Mouse (Mus musculus) hindbrain, embryonic 12.5 days (tissue): Measurements from ENCODE around the gene Ccdc186. TPM values are rescaled to one million over a fixed set of nuclear protein-coding genes. Genes with fewer than 3 reads are reported as not detected.

ENCODE experiments used
- ATAC-seq: fragments of 200-750 bp; cut with Nextera tagmentation; 2 replicates; pipeline ENCODE4 v1.8.0; 2017; ENCODE audit warnings: moderate TSS enrichment; ENCODE audit not compliant: low FRiP score
- H3K27ac ChIP-seq: fragments of 300-500 bp; sonication (generic); 2 replicates; pipeline ENCODE4 v1.5.1; 2016; ENCODE audit warnings: mild to moderate bottlenecking
- H3K27me3 ChIP-seq: fragments of 300-500 bp; sonication (generic); 2 replicates; pipeline ENCODE4 v1.6.1; 2016; ENCODE audit warnings: mild to moderate bottlenecking
- H3K36me3 ChIP-seq: fragments of 300-500 bp; sonication (generic); 2 replicates; pipeline ENCODE4 v1.6.1; 2016; ENCODE audit warnings: mild to moderate bottlenecking
- H3K4me1 ChIP-seq: fragments of 300-500 bp; sonication (generic); 2 replicates; pipeline ENCODE4 v1.6.1; 2016
- H3K4me2 ChIP-seq: fragments of 300-500 bp; sonication (generic); replicated peaks from 2 replicates; pipeline ENCODE4 v1.6.1; 2016; ENCODE audit warnings: mild to moderate bottlenecking
- H3K4me3 ChIP-seq: fragments of 300-500 bp; sonication (generic); 2 replicates; pipeline ENCODE4 v1.5.1; 2016; ENCODE audit warnings: mild to moderate bottlenecking
- H3K9ac ChIP-seq: fragments of 300-500 bp; sonication (generic); 2 replicates; pipeline ENCODE4 v1.6.1; 2016; ENCODE audit warnings: mild to moderate bottlenecking, moderate library complexity
- H3K9me3 ChIP-seq: fragments of 300-500 bp; sonication (generic); replicated peaks from 2 replicates; pipeline ENCODE4 v1.6.1; 2016; ENCODE audit warnings: mild to moderate bottlenecking
- WGBS: fragments of 180-500 bp; shearing (Covaris S2); methylation state at CpG from one replicate; pipeline ENCODE4 v1.1.7; 2016; 5-methylcytosine and 5-hydroxymethylcytosine counted together
- polyA plus RNA-seq: library from polyadenylated mRNA; unstranded; fragments of >200 nt; fragmentation: Nextera tagmentation; extraction: Ambion mirVana; gene quantifications from 2 replicates; pipeline ENCODE4 v1.2.1, GENCODE M21; 2016

Gene Ccdc186
- 30.2 and 34.0 TPM in 2 replicates for polyA plus RNA-seq

DNA sequence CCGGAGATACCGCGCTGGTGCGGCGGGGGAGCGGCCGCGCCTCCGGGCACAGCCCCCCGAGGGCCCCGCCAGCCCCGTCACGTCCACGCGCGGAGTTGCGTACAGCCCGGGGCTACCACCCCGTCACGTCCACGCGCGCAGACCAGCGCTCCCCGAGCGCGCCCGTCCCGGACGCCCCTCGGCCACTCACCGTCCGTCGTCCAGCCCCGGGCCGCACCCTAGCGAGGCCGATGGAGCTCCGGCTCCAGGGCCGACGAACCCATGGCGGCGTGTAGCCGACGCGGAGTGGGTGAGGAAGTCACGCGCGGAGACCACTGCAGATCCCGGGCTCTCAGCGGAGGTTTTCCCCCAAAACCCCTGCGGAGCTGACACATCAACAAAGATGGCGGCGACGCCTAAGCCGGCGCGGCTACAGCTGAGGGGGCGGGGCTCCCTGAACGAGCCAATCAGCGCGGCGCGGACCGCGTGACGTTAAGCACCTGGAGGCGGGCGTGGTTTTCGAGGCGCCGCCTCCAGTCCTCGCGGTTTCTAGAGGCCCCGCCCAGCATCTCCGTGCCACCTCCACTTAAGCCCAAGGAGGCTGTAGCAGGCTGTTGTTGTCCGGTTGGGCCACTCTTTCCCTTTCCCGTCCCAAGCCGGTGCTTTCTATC, at the start of gene Ccdc186:
Ccdc186 (minus strand) TSS at position 393 of the 650 bp plus-strand sequence.
- no peaks in the 10 kb centered on the region; the same call in 1 of the 2 replicates for H3K27me3 ChIP-seq
- H3K27ac ChIP-seq: peak within 1 kb of the TSS; percentile 86
- H3K4me2 ChIP-seq: peak within 1 kb of the TSS; percentile 83
- ATAC-seq: peak; percentile 97
- peak within 1 kb of the TSS; percentile 69 for H3K4me3 ChIP-seq
- no peaks in the 10 kb centered on the region for H3K36me3 ChIP-seq
- no peaks in the 10 kb centered on the region for H3K9me3 ChIP-seq
- peaks cover 32% of the 10 kb centered on the region for H3K4me1 ChIP-seq
- peak within 1 kb of the TSS; percentile 95 for H3K9ac ChIP-seq
- WGBS: under 1% methylated on average over 69 of the region's 79 CpGs

- Histone ChIP-seq H3K27me3 (peaks cover 26% of the 10 kb centered on the region), H3K27ac (no peak overlapping the region), H3K9me3 (no peaks in the 10 kb centered on the region), H3K9ac (no peak overlapping the region), H3K4me2 (no peak overlapping the region), H3K4me1 (peaks cover 4% of the 10 kb centered on the region; the same call in 1 of the 2 replicates), H3K36me3 (no peaks in the 10 kb centered on the region), H3K4me3 (no peak overlapping the region)
- ATAC-seq: no peak
- WGBS: 69% methylated on average over 4 of the region's 4 CpGs
These were observed 45.7 kb upstream of the Ccdc186 start for GRCm38 (mm10) chr19:56867701-56868100.

- H3K27ac ChIP-seq: no peak overlapping the region
- peaks cover 3% of the 10 kb centered on the region; the same call in 1 of the 2 replicates for H3K4me1 ChIP-seq
- 47% methylated on average over 5 of the region's 5 CpGs for WGBS
- no peaks in the 10 kb centered on the region for H3K27me3 ChIP-seq
- ATAC-seq: no peak
- H3K4me3 ChIP-seq: no peak overlapping the region
- no peak overlapping the region for H3K9ac ChIP-seq
- no peaks in the 10 kb centered on the region for H3K36me3 ChIP-seq
- H3K9me3 ChIP-seq: no peaks in the 10 kb centered on the region
- no peak overlapping the region for H3K4me2 ChIP-seq
These were observed 34.5 kb upstream of the Ccdc186 start for GRCm38 (mm10) chr19:56856455-56856854.

DNA sequence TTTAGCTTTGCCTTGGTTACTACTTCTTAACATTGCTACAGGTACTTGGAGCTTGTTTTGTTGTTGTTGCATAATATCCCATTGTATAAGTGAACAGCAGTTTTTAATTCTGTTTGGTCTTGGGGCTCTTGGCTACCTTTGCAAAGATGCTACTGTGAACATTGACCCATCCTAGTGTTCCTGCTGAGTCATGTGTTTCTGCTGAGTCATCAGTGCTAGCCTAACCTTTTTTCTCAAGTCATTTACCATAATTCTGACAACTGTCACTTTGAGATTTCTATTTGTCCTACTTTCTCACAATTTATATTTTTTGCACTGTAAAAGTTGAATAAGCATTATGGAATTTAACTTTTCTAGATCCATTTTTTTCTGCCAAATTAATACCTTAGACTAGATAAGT, 30.6 kb upstream of the Ccdc186 start:
- no peak for ATAC-seq
- Histone ChIP-seq H3K36me3 (no peaks in the 10 kb centered on the region), H3K27me3 (no peaks in the 10 kb centered on the region), H3K4me2 (no peak overlapping the region), H3K4me3 (no peak overlapping the region), H3K4me1 (no peaks in the 10 kb centered on the region), H3K9ac (no peak overlapping the region), H3K27ac (no peak overlapping the region), H3K9me3 (no peaks in the 10 kb centered on the region)

DNA sequence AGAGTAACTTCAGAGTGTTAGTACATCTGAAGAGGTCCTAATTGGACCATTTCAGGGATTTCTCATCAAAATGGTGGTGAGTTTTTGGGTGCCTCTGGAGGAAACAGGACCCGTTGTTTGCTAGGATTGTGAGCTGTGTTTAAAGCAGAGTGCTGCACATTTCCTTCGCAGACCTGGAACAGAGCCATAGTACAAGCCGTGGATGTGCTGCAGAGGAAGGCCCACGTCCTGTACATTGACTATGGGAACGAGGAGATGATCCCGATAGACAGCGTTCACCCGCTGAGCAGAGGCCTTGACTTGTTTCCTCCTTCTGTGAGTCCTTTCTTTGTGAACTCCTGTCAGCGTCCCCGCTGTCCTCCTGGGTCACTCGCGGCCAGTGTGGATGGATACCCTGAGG, 21.0 kb upstream of the Ccdc186 start:
- Histone ChIP-seq H3K4me2 (no peak overlapping the region), H3K36me3 (no peaks in the 10 kb centered on the region), H3K27ac (no peak overlapping the region), H3K4me3 (no peak overlapping the region), H3K27me3 (no peaks in the 10 kb centered on the region), H3K9ac (no peak overlapping the region), H3K9me3 (no peaks in the 10 kb centered on the region; the same call in 1 of the 2 replicates), H3K4me1 (no peaks in the 10 kb centered on the region; the same call in 1 of the 2 replicates)
- WGBS: 84% methylated on average over 12 of the region's 12 CpGs
- no peak for ATAC-seq

DNA sequence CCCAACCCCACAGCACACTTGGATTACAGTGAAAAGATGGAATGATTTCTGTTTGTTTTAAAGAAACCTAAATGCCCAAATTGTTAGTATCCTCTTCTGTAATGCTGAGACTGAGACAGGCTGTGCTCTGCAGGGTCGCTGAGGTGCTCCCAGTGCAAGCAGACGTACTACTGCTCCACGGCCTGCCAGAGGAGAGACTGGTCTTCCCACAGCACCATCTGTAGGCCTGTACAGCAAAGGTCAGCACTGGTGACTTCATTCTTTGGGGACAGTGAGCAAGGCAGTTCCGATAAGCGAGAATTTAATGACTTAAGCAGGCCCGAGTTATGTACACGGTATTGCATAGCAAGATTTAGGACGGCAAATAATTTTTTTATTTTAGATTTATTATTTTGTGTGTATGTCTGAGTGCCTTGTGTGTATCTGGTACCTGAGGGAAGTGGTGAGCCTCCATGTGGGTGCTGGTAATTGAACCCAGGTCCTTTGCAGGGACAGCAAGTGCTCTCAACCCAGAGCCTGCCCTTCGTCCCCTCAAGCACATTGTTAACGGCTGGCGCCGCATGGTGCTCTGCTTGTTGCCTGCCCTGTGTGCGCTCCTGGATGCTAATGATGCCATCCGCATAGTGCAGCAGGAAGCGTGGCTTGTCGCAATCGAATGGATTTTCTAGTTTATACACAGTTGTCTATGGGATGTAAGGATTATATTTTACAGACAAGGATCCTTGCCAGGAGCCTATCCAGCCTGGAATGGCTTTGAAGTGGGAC, 17.1 kb upstream of the Ccdc186 start:
- ATAC-seq: no peak
- no peak overlapping the region for H3K9ac ChIP-seq
- H3K27ac ChIP-seq: no peak overlapping the region
- no peaks in the 10 kb centered on the region for H3K27me3 ChIP-seq
- no peak overlapping the region for H3K4me2 ChIP-seq
- no peaks in the 10 kb centered on the region; the same call in 1 of the 2 replicates for H3K4me1 ChIP-seq
- no peaks in the 10 kb centered on the region for H3K9me3 ChIP-seq
- no peaks in the 10 kb centered on the region for H3K36me3 ChIP-seq
- H3K4me3 ChIP-seq: no peak overlapping the region
- WGBS: 68% methylated on average over 17 of the region's 17 CpGs

- Histone ChIP-seq H3K36me3 (no peaks in the 10 kb centered on the region), H3K4me2 (no peak overlapping the region), H3K9ac (no peak overlapping the region), H3K9me3 (no peaks in the 10 kb centered on the region), H3K27ac (no peak overlapping the region), H3K4me1 (no peaks in the 10 kb centered on the region; the same call in 1 of the 2 replicates), H3K27me3 (no peaks in the 10 kb centered on the region), H3K4me3 (no peak overlapping the region)
- no peak for ATAC-seq
- WGBS: 43% methylated on average over 9 of the region's 9 CpGs
These were observed 13.3 kb upstream of the Ccdc186 start for GRCm38 (mm10) chr19:56835340-56835739.

DNA sequence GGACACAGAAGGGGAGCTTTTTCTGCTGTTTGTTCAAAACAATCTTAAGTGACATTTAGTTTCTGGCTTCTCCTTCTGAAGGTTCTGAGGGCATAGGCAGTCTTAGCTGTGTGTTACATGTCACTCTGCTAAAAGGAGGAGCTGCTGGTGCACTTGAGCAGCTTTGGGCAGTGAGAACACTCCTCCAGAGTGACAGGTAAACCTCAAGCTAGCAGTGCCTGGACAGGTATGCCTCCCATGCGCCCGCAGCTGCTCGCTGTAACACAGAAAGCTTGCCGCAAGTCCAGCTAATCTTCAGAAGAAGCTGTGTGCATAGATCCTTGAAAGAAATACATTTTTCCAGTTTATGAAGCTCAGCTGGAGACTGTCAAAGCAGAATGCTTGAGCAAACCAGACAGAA, 8.2 kb upstream of the Ccdc186 start:
- 89% methylated on average over 4 of the region's 4 CpGs for WGBS
- no peak overlapping the region for H3K9ac ChIP-seq
- ATAC-seq: no peak
- H3K4me1 ChIP-seq: peaks cover 5% of the 10 kb centered on the region; the same call in 1 of the 2 replicates
- H3K4me2 ChIP-seq: no peak overlapping the region
- H3K27ac ChIP-seq: no peak overlapping the region
- no peaks in the 10 kb centered on the region for H3K9me3 ChIP-seq
- no peaks in the 10 kb centered on the region for H3K36me3 ChIP-seq
- no peaks in the 10 kb centered on the region; the same call in 1 of the 2 replicates for H3K27me3 ChIP-seq
- no peak overlapping the region for H3K4me3 ChIP-seq

DNA sequence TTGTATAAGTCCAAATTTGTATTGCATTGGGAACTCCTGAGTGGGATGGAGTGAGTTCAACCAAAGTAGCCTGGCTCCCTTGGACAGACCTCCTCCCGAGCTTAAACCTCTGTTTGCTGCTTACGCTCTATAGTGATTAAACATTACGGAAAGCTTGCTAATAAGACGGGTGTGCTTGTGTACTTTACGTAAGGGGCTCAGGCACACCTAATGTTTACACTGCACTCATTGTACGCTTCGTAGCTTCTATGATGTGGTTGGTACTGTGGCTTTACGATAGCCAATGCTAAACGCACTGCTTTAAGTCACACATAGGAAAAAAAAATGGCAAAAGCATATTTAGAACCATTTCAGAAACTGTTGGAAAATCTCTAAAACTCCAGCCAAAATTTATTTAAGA, 7.3 kb upstream of the Ccdc186 start:
- Histone ChIP-seq H3K9ac (no peak overlapping the region), H3K27ac (no peak overlapping the region), H3K4me3 (no peak overlapping the region), H3K36me3 (no peaks in the 10 kb centered on the region), H3K9me3 (no peaks in the 10 kb centered on the region), H3K4me1 (peaks cover 5% of the 10 kb centered on the region; the same call in 1 of the 2 replicates), H3K27me3 (no peaks in the 10 kb centered on the region; the same call in 1 of the 2 replicates), H3K4me2 (no peak overlapping the region)
- no peak for ATAC-seq
- WGBS: 89% methylated on average over 9 of the region's 9 CpGs

- ATAC-seq: no peak
- WGBS: 86% methylated on average over 11 of the region's 11 CpGs
- peaks cover 5% of the 10 kb centered on the region; the same call in 1 of the 2 replicates for H3K4me1 ChIP-seq
These were observed 6.3 kb upstream of the Ccdc186 start for GRCm38 (mm10) chr19:56828305-56828704.

GRCm38 (mm10) chr19:56826047-56826631, 4.1 kb upstream of the Ccdc186 start, which contains the start of gene Tdrd1:
TSS of gene Tdrd1 (plus strand) at chr19:56826209.
- Histone ChIP-seq H3K4me1 (peaks cover 7% of the 10 kb centered on the region; the same call in 1 of the 2 replicates), H3K9ac (no peak within 1 kb of the TSS), H3K9me3 (no peaks in the 10 kb centered on the region), H3K36me3 (no peaks in the 10 kb centered on the region), H3K4me2 (peak within 1 kb of the TSS; percentile 39), H3K4me3 (peak within 1 kb of the TSS; percentile 14), H3K27ac (no peak within 1 kb of the TSS), H3K27me3 (no peaks in the 10 kb centered on the region; the same call in 1 of the 2 replicates)
- ATAC-seq: no peak
- 63% methylated on average over 44 of the region's 44 CpGs for WGBS

More at GRCm38 (mm10) chr19:56828305-56828704, 6.3 kb upstream of the Ccdc186 start:
- no peak overlapping the region for H3K4me2 ChIP-seq
- H3K9me3 ChIP-seq: no peaks in the 10 kb centered on the region
- H3K27me3 ChIP-seq: no peaks in the 10 kb centered on the region; the same call in 1 of the 2 replicates
- H3K9ac ChIP-seq: no peak overlapping the region
- no peak overlapping the region for H3K27ac ChIP-seq
- H3K36me3 ChIP-seq: no peaks in the 10 kb centered on the region
- no peak overlapping the region for H3K4me3 ChIP-seq

DNA sequence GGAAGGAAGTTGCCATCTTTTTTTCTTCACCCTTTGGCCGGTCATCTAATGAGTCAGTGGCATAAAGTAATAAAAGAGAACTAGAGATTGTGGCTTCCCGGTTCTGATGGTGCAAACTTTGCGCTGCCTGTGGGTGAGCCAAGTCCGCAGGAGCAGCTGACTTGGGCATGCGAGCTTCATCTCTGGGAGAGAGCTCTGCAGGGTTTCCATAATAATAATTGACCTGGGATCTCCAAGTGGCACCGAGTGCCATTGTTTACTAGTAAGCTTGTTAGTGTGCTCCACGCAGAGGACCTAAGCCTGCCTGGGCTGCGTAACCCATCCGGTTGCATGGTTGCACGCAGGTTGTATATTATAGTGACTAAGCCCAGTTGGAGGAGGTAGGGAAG, 452 bp upstream of the Ccdc186 start:
- WGBS: 26% methylated on average over 10 of the region's 10 CpGs
- H3K4me2 ChIP-seq: peak overlapping the region; percentile 54
- no peaks in the 10 kb centered on the region; the same call in 1 of the 2 replicates for H3K27me3 ChIP-seq
- no peaks in the 10 kb centered on the region for H3K9me3 ChIP-seq
- ATAC-seq: peak; percentile 66
- H3K27ac ChIP-seq: no peak overlapping the region
- peak overlapping the region; percentile 33; the same call in 1 of the 2 replicates for H3K9ac ChIP-seq
- peak overlapping the region; percentile 69 for H3K4me3 ChIP-seq
- H3K4me1 ChIP-seq: peaks cover 26% of the 10 kb centered on the region
- no peaks in the 10 kb centered on the region for H3K36me3 ChIP-seq
